Comparison of ENCODE assay signal across 24 mouse cellular contexts in the genomic region with DNA sequence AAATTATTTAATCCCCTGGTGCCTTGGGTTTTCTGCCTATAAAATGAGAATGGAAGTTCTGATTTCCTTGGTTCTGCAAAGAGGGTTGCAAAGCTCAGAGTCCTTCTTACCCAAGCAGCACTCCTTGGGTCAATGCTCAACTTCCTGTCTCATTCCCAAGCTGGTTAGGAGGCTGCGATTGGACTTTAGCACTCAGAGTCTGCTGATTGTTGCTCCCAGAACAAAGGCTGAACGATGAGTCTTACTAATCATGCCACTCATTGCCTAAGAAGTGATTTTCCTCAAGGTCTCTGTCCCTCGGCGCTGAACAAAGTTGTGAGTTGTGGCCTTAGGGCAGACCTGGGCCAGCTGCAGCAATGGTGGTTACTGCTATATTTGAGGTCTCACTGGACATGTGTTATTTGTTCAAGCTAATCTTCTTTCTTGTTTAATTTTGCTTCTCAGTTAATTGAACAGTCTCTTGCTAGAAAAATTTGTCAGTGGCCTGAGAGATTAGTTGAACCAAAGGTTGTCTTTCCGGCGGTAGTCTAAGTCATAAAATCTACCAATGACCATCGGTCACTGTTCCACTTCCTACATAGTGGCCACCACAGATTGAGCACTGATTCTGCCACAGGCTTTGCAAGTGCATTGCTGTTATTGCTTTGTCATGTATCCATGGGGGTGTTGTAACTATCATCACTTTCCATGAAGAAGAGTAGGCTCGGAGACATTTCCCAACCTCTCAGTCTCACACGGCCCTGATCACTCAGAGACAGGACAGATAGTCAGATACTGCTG.
A peak's percentile ranks its signal among the peaks of the same experiment; 100 is the strongest.
DNase-seq lines count a peak whose midpoint lies in the region; ATAC-seq and TF ChIP-seq lines count a peak whose summit lies in the region.
"Had no signal": no experiment of that assay in that cellular context is flagged by ENCODE, and none has a peak within 500 bp of the region (broad histone marks: within the 10 kb centered on the region; RNA-seq: fewer than 3 reads in every experiment).

No protein-coding gene starts in this region.

- peak overlapping the region; percentile 32; the same call in 1 of the 2 replicates for H3K27ac ChIP-seq in lung, embryonic 15.5 days
- peak overlapping the region; percentile 68 for H3K27ac ChIP-seq in intestine, embryonic 16.5 days (ENCODE audit: low read length)
- H3K27ac ChIP-seq: embryonic facial prominence, embryonic 10.5 days; forebrain, embryonic 10.5 days; heart, adult 2 months; heart, embryonic 13.5 days; hindbrain, postnatal 0 days; left cerebral cortex, adult 2 months; limb, embryonic 15.5 days; neural tube, embryonic 15.5 days had no signal

- no peaks in the 10 kb centered on the region for H3K36me3 ChIP-seq in lung, embryonic 15.5 days
- no peaks in the 10 kb centered on the region for H3K36me3 ChIP-seq in intestine, embryonic 16.5 days (ENCODE audit: control insufficient read depth, insufficient read depth, low read length)
- H3K36me3 ChIP-seq: embryonic facial prominence, embryonic 10.5 days; forebrain, embryonic 10.5 days; heart, embryonic 13.5 days; limb, embryonic 15.5 days; neural tube, embryonic 15.5 days had no signal

- H3K4me2 ChIP-seq in lung, embryonic 15.5 days = no peak overlapping the region
- H3K4me2 ChIP-seq in intestine, embryonic 16.5 days (ENCODE audit: low read depth, low read length) = no peak overlapping the region
- H3K4me2 ChIP-seq: heart, embryonic 13.5 days; limb, embryonic 15.5 days; midbrain, embryonic 11.5 days; neural tube, embryonic 15.5 days had no signal

- no peaks in the 10 kb centered on the region for H3K4me1 ChIP-seq in lung, embryonic 15.5 days
- H3K4me1 ChIP-seq in lung, adult 2 months (ENCODE audit: control insufficient read depth, insufficient read depth, low read length) = peaks cover 2% of the 10 kb centered on the region; the same call in 1 of the 2 replicates
- 0 out of 2 replicates have a peak, but pooled peaks cover 2% of the 10 kb centered on the region for H3K4me1 ChIP-seq in intestine, embryonic 16.5 days (ENCODE audit: control insufficient read depth, insufficient read depth, low read length)
- H3K4me1 ChIP-seq: embryonic facial prominence, embryonic 10.5 days; forebrain, embryonic 10.5 days; heart, embryonic 13.5 days; limb, embryonic 15.5 days; neural tube, embryonic 15.5 days had no signal

- H3K9me3 ChIP-seq in lung, embryonic 15.5 days = no peaks in the 10 kb centered on the region
- no peaks in the 10 kb centered on the region for H3K9me3 ChIP-seq in intestine, embryonic 16.5 days (ENCODE audit: control insufficient read depth, low read length)
- H3K9me3 ChIP-seq: embryonic facial prominence, embryonic 10.5 days; forebrain, embryonic 10.5 days; heart, embryonic 13.5 days; limb, embryonic 15.5 days; neural tube, embryonic 15.5 days had no signal

- WGBS in lung, embryonic 15.5 days = 82% methylated on average over 9 of the region's 9 CpGs
- 80% methylated on average over 9 of the region's 9 CpGs for WGBS in lung, adult 2 months
- WGBS in intestine, embryonic 16.5 days = 77% methylated on average over 9 of the region's 9 CpGs

- H3K9ac ChIP-seq in lung, embryonic 15.5 days = no peak overlapping the region
- no peak overlapping the region for H3K9ac ChIP-seq in intestine, embryonic 16.5 days (ENCODE audit: low read depth, low read length)
- H3K9ac ChIP-seq: forebrain, postnatal 0 days; heart, embryonic 13.5 days; limb, embryonic 15.5 days; neural tube, embryonic 15.5 days had no signal

- H3K4me3 ChIP-seq in lung, embryonic 15.5 days = no peak overlapping the region
- H3K4me3 ChIP-seq in lung, adult 2 months (replicated peaks; ENCODE audit: extremely low read depth, low read depth, low read length) = no peak overlapping the region
- no peak overlapping the region for H3K4me3 ChIP-seq in intestine, embryonic 16.5 days (ENCODE audit: low read length)
- H3K4me3 ChIP-seq: embryonic facial prominence, embryonic 10.5 days; forebrain, embryonic 10.5 days; heart, adult 2 months; heart, embryonic 13.5 days; left cerebral cortex, adult 2 months; limb, embryonic 15.5 days; neural tube, embryonic 15.5 days had no signal

- DNase-seq in lung, adult 2 months = no peak
- peak; percentile 79 to 90 for DNase-seq in kidney, adult 8-10 months
- peak; percentile 64 to 86 for DNase-seq in kidney, postnatal 25 days
- DNase-seq in layer of hippocampus, adult 9-10 months (ENCODE audit: low spot score) = no peak
- DNase-seq in MN1 (ENCODE audit: low spot score) = no peak
- DNase-seq: adrenal gland, postnatal 36 days; cerebellum, postnatal 10 days; forebrain, postnatal 0 days; gastrocnemius, postnatal 14 days; heart, adult 2 months; heart, postnatal 14 days; left cerebral cortex, postnatal 4 days; spleen, adult 18-20 months had no signal

- no peak for ATAC-seq in lung, embryonic 15.5 days (ENCODE audit: borderline replicate concordance, extremely low read depth, low FRiP score, low TSS enrichment)
- peak; percentile 99 for ATAC-seq in intestine, embryonic 16.5 days
- ATAC-seq in megakaryocyte, adult 5-6 weeks (ENCODE audit: poor library complexity, severe bottlenecking) = no peak
- ATAC-seq: forebrain, postnatal 0 days; hindbrain, postnatal 0 days had no signal

- H3K27me3 ChIP-seq in lung, embryonic 15.5 days = no peaks in the 10 kb centered on the region
- H3K27me3 ChIP-seq in intestine, embryonic 16.5 days (replicated peaks; ENCODE audit: control insufficient read depth, insufficient read depth, low read length) = no peaks in the 10 kb centered on the region
- H3K27me3 ChIP-seq: heart, embryonic 13.5 days; limb, embryonic 15.5 days; neural tube, embryonic 15.5 days had no signal

- TF ChIP-seq CTCF in lung, adult 2 months (IDR thresholded peaks at IDR 0.05; ENCODE audit: insufficient read depth, low read length) = no peak

- no peak for TF ChIP-seq POLR2A in lung, adult 2 months (IDR thresholded peaks at IDR 0.05; ENCODE audit: borderline replicate concordance, extremely low read depth, low read depth, low read length)

Comparison
In these comparisons a context has a peak if more than half of its experiments do, and no peak if none do; other contexts are left out.
1. DNase-seq: peak in kidney, adult 8-10 months (2 of 2) and kidney, postnatal 25 days (2 of 2); none in lung, adult 2 months (single experiment), layer of hippocampus, adult 9-10 months (single experiment) and MN1 (single experiment).